Mouse (Mus musculus) adrenal gland, postnatal 0 days (tissue): Measurements from ENCODE around the gene Cplx1. TPM values are rescaled to one million over a fixed set of nuclear protein-coding genes. Genes with fewer than 3 reads are reported as not detected.

Experiments used
- polyA plus RNA-seq: library from polyadenylated mRNA; unstranded; fragments of >200 nt; fragmentation: Nextera tagmentation; extraction: Ambion mirVana; gene quantifications from 2 replicates; pipeline ENCODE4 v1.2.1, GENCODE M21; 2015

Cplx1 gene
- polyA plus RNA-seq = 9.4 and 32.9 TPM in 2 replicates

GRCm38 (mm10) chr5:108549489-108550206, at the start of gene Cplx1:
Cplx1 (minus strand) TSS chr5:108550024.

Other genes with a start within 250 kb of the Cplx1 start
- 2.6 and 5.1 TPM in 2 replicates for gene Pigg, start 237.4 kb downstream of the Cplx1 start, polyA plus RNA-seq
- gene Gm42517, start 182.1 kb downstream of the Cplx1 start, polyA plus RNA-seq = 0.23 and 0.46 TPM in 2 replicates
- gene Pde6b, start 161.6 kb downstream of the Cplx1 start, polyA plus RNA-seq = 0.14 TPM in 1 of 2 replicates, not detected in the other
- 514 and 634 TPM in 2 replicates for gene Atp5k, start 115.6 kb downstream of the Cplx1 start, polyA plus RNA-seq
- gene Mfsd7a, start 101.1 kb downstream of the Cplx1 start, polyA plus RNA-seq = 0.35 and 0.68 TPM in 2 replicates
- gene Pcgf3, start 88.8 kb downstream of the Cplx1 start, polyA plus RNA-seq = 9.8 and 10.1 TPM in 2 replicates
- 30.4 and 38.2 TPM in 2 replicates for gene Gak, start 79.7 kb upstream of the Cplx1 start, polyA plus RNA-seq
- gene Tmem175, start 79.7 kb upstream of the Cplx1 start, polyA plus RNA-seq = 24.9 and 38.2 TPM in 2 replicates
- gene Idua, start 110.3 kb upstream of the Cplx1 start, polyA plus RNA-seq = 8.8 and 12.8 TPM in 2 replicates
- gene Dgkq, start 119.6 kb upstream of the Cplx1 start, polyA plus RNA-seq = 4.3 and 5.5 TPM in 2 replicates
- gene Slc26a1, start 125.5 kb upstream of the Cplx1 start, polyA plus RNA-seq = 1.2 and 1.6 TPM in 2 replicates
- gene Fgfrl1, start 142.4 kb upstream of the Cplx1 start, polyA plus RNA-seq = 10.7 and 17.6 TPM in 2 replicates
- 0.79 TPM in 1 of 2 replicates, not detected in the other for gene Rnf212, start 225.0 kb upstream of the Cplx1 start, polyA plus RNA-seq
- not detected in 2 replicates for gene Tmed11, start 245.3 kb upstream of the Cplx1 start, polyA plus RNA-seq